Mouse (Mus musculus): ENCODE data around the gene Exosc2. TPM values are rescaled to one million over a fixed set of nuclear protein-coding genes. Genes with fewer than 3 reads are reported as not detected.

The Exosc2 gene
- polyA plus RNA-seq, 1 experiment from 2014 or later = 73.6 TPM

GRCm38 (mm10) chr2:31689045-31689444 is 18.5 kb downstream of the Exosc2 start:
- peaks cover 13% of the 10 kb centered on the region for H3K4me1 ChIP-seq (ENCODE audit: control insufficient read depth, insufficient read depth, low read length)
- H3K4me3 ChIP-seq (ENCODE audit: low read length) = peak overlapping the region; percentile 97
- H3K27ac ChIP-seq (ENCODE audit: low read depth, low read length) = peak overlapping the region; percentile 88; the same call in 1 of the 2 replicates
- WGBS = under 1% methylated on average over 12 of the region's 12 CpGs
- no peaks in the 10 kb centered on the region for H3K36me3 ChIP-seq (ENCODE audit: control insufficient read depth, insufficient read depth, low read length)
- H3K4me2 ChIP-seq (replicated peaks; ENCODE audit: low read depth, low read length) = peak overlapping the region; percentile 63
- no peaks in the 10 kb centered on the region for H3K9me3 ChIP-seq (ENCODE audit: control insufficient read depth, low read length)
- H3K9ac ChIP-seq (ENCODE audit: low read depth, low read length) = peak overlapping the region; percentile 92
- H3K27me3 ChIP-seq (ENCODE audit: control insufficient read depth, insufficient read depth, low read length) = no peaks in the 10 kb centered on the region
- no peak for ATAC-seq (ENCODE audit: low FRiP score, low TSS enrichment)

DNA sequence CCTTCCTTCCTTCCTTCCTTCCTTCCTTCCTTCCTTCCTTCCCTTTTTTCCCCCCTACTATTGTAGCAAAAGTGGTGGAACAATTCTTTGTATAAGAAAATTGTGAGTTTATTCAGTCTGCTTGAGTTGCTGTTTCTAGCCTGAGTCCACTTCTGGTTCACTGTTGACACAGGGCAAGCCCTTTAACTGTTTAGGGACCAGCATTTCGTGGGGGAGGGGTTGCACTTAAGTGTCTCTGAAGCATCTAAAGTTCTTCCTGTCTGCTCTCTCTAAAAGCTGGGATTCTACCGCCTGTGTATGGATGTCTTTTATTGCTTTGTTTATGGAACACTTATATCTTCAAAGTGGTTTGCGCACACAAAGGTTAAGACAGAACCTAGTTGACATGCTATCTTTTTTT is 19.5 kb downstream of the Exosc2 start:
- WGBS = 35% methylated on average over 3 of the region's 3 CpGs
- H3K4me3 ChIP-seq (ENCODE audit: low read length) = peak overlapping the region; percentile 97
- H3K4me1 ChIP-seq (ENCODE audit: control insufficient read depth, insufficient read depth, low read length) = peaks cover 13% of the 10 kb centered on the region
- H3K27me3 ChIP-seq (ENCODE audit: control insufficient read depth, insufficient read depth, low read length) = no peaks in the 10 kb centered on the region
- H3K27ac ChIP-seq (ENCODE audit: low read depth, low read length) = no peak overlapping the region
- H3K36me3 ChIP-seq (ENCODE audit: control insufficient read depth, insufficient read depth, low read length) = no peaks in the 10 kb centered on the region
- H3K9me3 ChIP-seq (ENCODE audit: control insufficient read depth, low read length) = no peaks in the 10 kb centered on the region
- peak overlapping the region; percentile 63 for H3K4me2 ChIP-seq (replicated peaks; ENCODE audit: low read depth, low read length)
- ATAC-seq (ENCODE audit: low FRiP score, low TSS enrichment) = no peak
- peak overlapping the region; percentile 92; the same call in 1 of the 2 replicates for H3K9ac ChIP-seq (ENCODE audit: low read depth, low read length)

DNA sequence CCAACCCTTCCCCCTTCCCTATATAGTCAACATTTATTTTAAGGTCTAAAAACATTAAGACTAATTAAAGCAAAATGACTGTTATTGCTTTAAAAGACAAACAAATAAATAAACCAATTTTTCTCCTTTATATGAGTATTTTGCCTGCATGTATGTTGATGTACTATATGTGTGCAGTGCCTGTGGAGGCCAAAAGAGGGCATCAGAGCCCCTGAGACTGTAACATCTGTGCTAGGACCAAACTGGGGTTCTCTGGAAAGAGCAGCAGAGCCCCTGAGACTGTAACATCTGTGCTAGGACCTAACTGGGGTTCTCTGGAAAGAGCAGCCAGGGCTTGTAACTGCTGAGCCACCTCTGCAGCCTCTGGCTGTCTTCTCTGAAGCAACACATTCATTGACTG is 27.7 kb downstream of the Exosc2 start:
- no peak overlapping the region for H3K4me2 ChIP-seq (replicated peaks; ENCODE audit: low read depth, low read length)
- no peaks in the 10 kb centered on the region for H3K9me3 ChIP-seq (ENCODE audit: control insufficient read depth, low read length)
- H3K4me3 ChIP-seq (ENCODE audit: low read length) = no peak overlapping the region
- H3K9ac ChIP-seq (ENCODE audit: low read depth, low read length) = no peak overlapping the region
- H3K27me3 ChIP-seq (ENCODE audit: control insufficient read depth, insufficient read depth, low read length) = no peaks in the 10 kb centered on the region
- no peak for ATAC-seq (ENCODE audit: low FRiP score, low TSS enrichment)
- H3K4me1 ChIP-seq (ENCODE audit: control insufficient read depth, insufficient read depth, low read length) = no peaks in the 10 kb centered on the region
- peaks cover 16% of the 10 kb centered on the region; the same call in 1 of the 2 replicates for H3K36me3 ChIP-seq (ENCODE audit: control insufficient read depth, insufficient read depth, low read length)
- no peak overlapping the region for H3K27ac ChIP-seq (ENCODE audit: low read depth, low read length)

- H3K4me2 ChIP-seq (replicated peaks; ENCODE audit: low read depth, low read length) = no peak overlapping the region
- ATAC-seq (ENCODE audit: low FRiP score, low TSS enrichment) = no peak
- H3K27me3 ChIP-seq (ENCODE audit: control insufficient read depth, insufficient read depth, low read length) = no peaks in the 10 kb centered on the region
- no peak overlapping the region for H3K9ac ChIP-seq (ENCODE audit: low read depth, low read length)
- no peak overlapping the region for H3K4me3 ChIP-seq (ENCODE audit: low read length)
- WGBS = 56% methylated on average over 7 of the region's 7 CpGs
- H3K27ac ChIP-seq (ENCODE audit: low read depth, low read length) = no peak overlapping the region
- peaks cover 13% of the 10 kb centered on the region; the same call in 1 of the 2 replicates for H3K36me3 ChIP-seq (ENCODE audit: control insufficient read depth, insufficient read depth, low read length)
- H3K4me1 ChIP-seq (ENCODE audit: control insufficient read depth, insufficient read depth, low read length) = no peaks in the 10 kb centered on the region
- H3K9me3 ChIP-seq (ENCODE audit: control insufficient read depth, low read length) = no peaks in the 10 kb centered on the region
Measured at GRCm38 (mm10) chr2:31700545-31701446, 30.3 kb downstream of the Exosc2 start.

DNA sequence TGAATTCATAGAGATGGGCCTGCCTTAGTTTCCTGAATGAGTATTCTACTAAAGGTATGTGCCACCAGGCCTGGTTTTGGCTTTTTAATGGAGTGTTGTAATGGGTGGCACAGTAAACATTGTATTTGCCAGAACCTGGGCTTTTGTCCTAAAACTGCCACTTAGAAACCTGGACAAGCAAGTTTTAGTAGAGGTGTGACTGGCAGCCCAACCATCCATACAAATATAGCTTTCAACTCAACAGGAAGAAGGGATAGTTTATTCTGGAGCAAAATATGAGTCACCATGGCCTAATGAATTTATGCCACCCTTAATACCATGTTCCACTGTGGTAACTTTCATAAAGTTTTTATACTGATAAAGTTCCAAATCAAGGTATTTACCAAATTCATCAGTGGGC is 32.7 kb downstream of the Exosc2 start:
- Histone ChIP-seq H3K36me3 (ENCODE audit: control insufficient read depth, insufficient read depth, low read length) (peaks cover 5% of the 10 kb centered on the region; the same call in 1 of the 2 replicates), H3K27me3 (ENCODE audit: control insufficient read depth, insufficient read depth, low read length) (no peaks in the 10 kb centered on the region), H3K4me2 (replicated peaks; ENCODE audit: low read depth, low read length) (no peak overlapping the region)

GRCm38 (mm10) chr2:31705914-31706313 is 35.4 kb downstream of the Exosc2 start:
- Histone ChIP-seq H3K36me3 (ENCODE audit: control insufficient read depth, insufficient read depth, low read length) (no peaks in the 10 kb centered on the region), H3K4me1 (ENCODE audit: control insufficient read depth, insufficient read depth, low read length) (no peaks in the 10 kb centered on the region), H3K4me3 (ENCODE audit: low read length) (no peak overlapping the region), H3K4me2 (replicated peaks; ENCODE audit: low read depth, low read length) (no peak overlapping the region), H3K27me3 (ENCODE audit: control insufficient read depth, insufficient read depth, low read length) (no peaks in the 10 kb centered on the region), H3K9me3 (ENCODE audit: control insufficient read depth, low read length) (no peaks in the 10 kb centered on the region), H3K9ac (ENCODE audit: low read depth, low read length) (no peak overlapping the region), H3K27ac (ENCODE audit: low read depth, low read length) (no peak overlapping the region)
- ATAC-seq (ENCODE audit: low FRiP score, low TSS enrichment) = no peak

More for the DNA sequence above, 32.7 kb downstream of the Exosc2 start:
- no peak for ATAC-seq (ENCODE audit: low FRiP score, low TSS enrichment)
- no peak overlapping the region for H3K27ac ChIP-seq (ENCODE audit: low read depth, low read length)
- H3K9me3 ChIP-seq (ENCODE audit: control insufficient read depth, low read length) = no peaks in the 10 kb centered on the region
- no peaks in the 10 kb centered on the region for H3K4me1 ChIP-seq (ENCODE audit: control insufficient read depth, insufficient read depth, low read length)
- H3K4me3 ChIP-seq (ENCODE audit: low read length) = no peak overlapping the region
- no peak overlapping the region for H3K9ac ChIP-seq (ENCODE audit: low read depth, low read length)

DNA sequence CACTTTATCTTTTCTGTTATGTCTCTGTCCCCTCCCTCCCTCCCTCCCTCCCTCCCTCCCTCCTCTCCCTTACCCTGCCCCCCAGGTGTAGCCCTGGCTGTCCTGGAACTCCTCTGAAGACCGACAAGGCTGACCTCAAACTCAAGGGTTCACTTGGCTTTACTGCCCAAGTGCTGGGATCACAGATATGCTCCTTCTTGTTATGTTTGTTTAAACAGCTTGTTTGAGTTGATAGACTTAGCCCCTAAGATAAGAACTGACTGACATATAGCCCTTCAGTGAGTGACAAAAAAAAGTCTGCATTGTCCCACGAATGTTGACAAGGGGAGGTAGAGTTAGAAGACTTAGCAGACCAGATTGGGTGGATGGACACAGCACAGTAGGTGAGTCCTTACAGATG is 36.0 kb downstream of the Exosc2 start:
- WGBS = 46% methylated on average over 2 of the region's 2 CpGs
- H3K4me1 ChIP-seq (ENCODE audit: control insufficient read depth, insufficient read depth, low read length) = no peaks in the 10 kb centered on the region
- no peaks in the 10 kb centered on the region for H3K27me3 ChIP-seq (ENCODE audit: control insufficient read depth, insufficient read depth, low read length)
- H3K27ac ChIP-seq (ENCODE audit: low read depth, low read length) = no peak overlapping the region
- no peak for ATAC-seq (ENCODE audit: low FRiP score, low TSS enrichment)
- no peaks in the 10 kb centered on the region for H3K9me3 ChIP-seq (ENCODE audit: control insufficient read depth, low read length)
- H3K9ac ChIP-seq (ENCODE audit: low read depth, low read length) = no peak overlapping the region
- no peak overlapping the region for H3K4me2 ChIP-seq (replicated peaks; ENCODE audit: low read depth, low read length)
- no peak overlapping the region for H3K4me3 ChIP-seq (ENCODE audit: low read length)
- H3K36me3 ChIP-seq (ENCODE audit: control insufficient read depth, insufficient read depth, low read length) = 0 out of 2 replicates have a peak, but pooled peaks cover 2% of the 10 kb centered on the region

- WGBS = 81% methylated on average over 2 of the region's 2 CpGs
- Histone ChIP-seq H3K9me3 (ENCODE audit: control insufficient read depth, low read length) (no peaks in the 10 kb centered on the region), H3K4me1 (ENCODE audit: control insufficient read depth, insufficient read depth, low read length) (no peaks in the 10 kb centered on the region), H3K27ac (ENCODE audit: low read depth, low read length) (no peak overlapping the region), H3K27me3 (ENCODE audit: control insufficient read depth, insufficient read depth, low read length) (no peaks in the 10 kb centered on the region), H3K4me3 (ENCODE audit: low read length) (no peak overlapping the region), H3K36me3 (ENCODE audit: control insufficient read depth, insufficient read depth, low read length) (0 out of 2 replicates have a peak, but pooled peaks cover 3% of the 10 kb centered on the region), H3K9ac (ENCODE audit: low read depth, low read length) (no peak overlapping the region), H3K4me2 (replicated peaks; ENCODE audit: low read depth, low read length) (no peak overlapping the region)
- ATAC-seq (ENCODE audit: low FRiP score, low TSS enrichment) = no peak
Measured at GRCm38 (mm10) chr2:31712716-31713115, 42.2 kb downstream of the Exosc2 start.

GRCm38 (mm10) chr2:31713813-31714212 is 43.3 kb downstream of the Exosc2 start:
- ATAC-seq (ENCODE audit: low FRiP score, low TSS enrichment) = no peak
- 81% methylated on average over 3 of the region's 3 CpGs for WGBS
- H3K9me3 ChIP-seq (ENCODE audit: control insufficient read depth, low read length) = no peaks in the 10 kb centered on the region

More at GRCm38 (mm10) chr2:31713813-31714212, 43.3 kb downstream of the Exosc2 start:
- no peaks in the 10 kb centered on the region for H3K27me3 ChIP-seq (ENCODE audit: control insufficient read depth, insufficient read depth, low read length)
- no peaks in the 10 kb centered on the region for H3K4me1 ChIP-seq (ENCODE audit: control insufficient read depth, insufficient read depth, low read length)
- H3K9ac ChIP-seq (ENCODE audit: low read depth, low read length) = no peak overlapping the region
- H3K4me2 ChIP-seq (replicated peaks; ENCODE audit: low read depth, low read length) = no peak overlapping the region
- H3K27ac ChIP-seq (ENCODE audit: low read depth, low read length) = no peak overlapping the region
- 0 out of 2 replicates have a peak, but pooled peaks cover 3% of the 10 kb centered on the region for H3K36me3 ChIP-seq (ENCODE audit: control insufficient read depth, insufficient read depth, low read length)
- H3K4me3 ChIP-seq (ENCODE audit: low read length) = no peak overlapping the region

Measured in kidney, embryonic 14.5 days (tissue).